Mouse (Mus musculus): ENCODE data around the gene Snd1.

Snd1 gene

DNA sequence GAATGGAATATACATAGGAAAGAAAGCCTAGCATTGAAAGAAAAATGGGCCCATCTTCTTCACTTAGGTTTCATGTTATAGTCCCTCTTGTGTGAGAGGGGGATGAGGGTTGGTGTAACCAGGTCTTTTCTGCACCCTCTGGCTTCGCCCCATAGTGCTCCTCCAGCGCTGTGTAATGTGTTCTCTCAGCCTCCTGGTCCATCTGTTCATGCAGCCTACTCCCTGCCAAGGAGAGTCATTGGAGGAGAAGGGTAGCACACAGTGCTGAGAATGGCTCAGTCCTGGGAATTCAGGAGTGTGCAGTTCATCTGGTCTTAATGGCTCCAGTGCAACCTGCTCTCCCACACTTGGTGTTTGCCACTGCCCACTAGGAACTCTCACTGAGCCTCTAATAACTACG, 326.0 kb downstream of the Snd1 start:
- no peak for DNase-seq (ENCODE audit: low read depth, low spot score)

DNA sequence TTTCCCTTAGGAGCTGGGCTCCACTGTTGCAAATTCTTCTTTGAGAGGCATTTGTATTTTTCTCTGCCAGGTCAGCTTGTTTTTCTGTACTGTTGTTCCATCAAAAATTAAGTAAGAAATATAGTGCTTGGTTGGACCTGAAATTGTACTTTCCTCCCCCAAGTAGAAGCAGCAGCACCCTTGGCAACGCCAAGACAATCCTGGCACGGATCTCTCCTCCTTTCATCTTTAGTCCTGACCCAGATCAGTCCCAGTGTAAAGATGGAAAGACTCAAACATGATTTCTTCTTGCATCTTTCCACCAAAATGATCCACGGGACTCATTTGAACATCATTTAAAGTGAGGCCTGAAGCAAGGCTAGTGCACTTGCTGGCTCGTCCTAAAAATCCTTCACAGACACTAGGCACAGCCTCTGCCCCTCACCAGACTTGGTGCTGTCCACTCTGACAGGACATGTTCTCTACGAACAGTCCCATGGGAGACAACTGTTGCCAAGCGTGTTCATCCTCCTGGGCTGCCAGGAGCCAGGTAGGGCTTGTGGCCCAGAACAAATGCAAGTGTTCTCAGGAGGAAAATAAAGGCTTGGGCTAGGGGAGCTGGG, 328.8 kb downstream of the Snd1 start:
- DNase-seq (ENCODE audit: low read depth, low spot score), result no peak

DNA sequence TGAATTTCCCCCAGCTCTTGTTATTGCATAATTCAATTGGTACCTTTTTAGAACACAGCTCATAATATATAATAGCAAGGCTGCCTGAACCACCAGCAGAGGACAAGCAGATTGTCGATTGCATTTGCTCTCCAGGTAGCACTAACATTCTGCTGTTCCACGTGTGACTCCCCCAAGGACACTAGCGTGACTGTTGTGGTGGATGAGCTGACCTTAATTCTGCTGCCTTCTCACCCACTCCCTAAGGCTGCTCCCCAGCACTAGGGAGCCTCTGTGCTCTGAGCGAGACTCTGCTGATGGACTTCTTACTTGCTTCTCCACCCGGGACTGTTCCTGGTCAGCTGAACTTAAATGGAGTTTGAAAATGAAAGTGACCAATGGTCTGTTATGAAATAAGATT, 329.8 kb downstream of the Snd1 start:
- no peak for DNase-seq (ENCODE audit: low read depth, low spot score)

DNA sequence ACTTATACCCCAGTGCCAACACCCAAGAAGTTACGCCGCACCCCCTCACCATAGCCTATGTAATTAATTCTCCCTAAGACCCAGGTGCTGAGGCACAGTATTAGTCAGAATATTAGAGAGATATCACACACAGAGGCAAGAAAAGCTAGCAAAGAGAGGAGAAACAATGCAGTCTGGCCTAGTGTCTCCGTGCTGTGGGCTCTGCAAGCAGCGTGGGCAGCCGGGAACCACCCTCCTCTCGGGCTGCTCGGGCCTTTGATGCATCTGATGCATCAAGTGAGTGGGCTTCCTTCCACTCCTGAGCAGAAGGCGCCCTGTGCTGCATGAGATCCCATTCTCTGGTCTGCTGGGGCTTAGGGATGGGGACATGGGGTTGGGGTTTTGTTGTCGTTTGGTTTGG, 338.1 kb downstream of the Snd1 start:
- no peak for DNase-seq (ENCODE audit: low read depth, low spot score)

DNA sequence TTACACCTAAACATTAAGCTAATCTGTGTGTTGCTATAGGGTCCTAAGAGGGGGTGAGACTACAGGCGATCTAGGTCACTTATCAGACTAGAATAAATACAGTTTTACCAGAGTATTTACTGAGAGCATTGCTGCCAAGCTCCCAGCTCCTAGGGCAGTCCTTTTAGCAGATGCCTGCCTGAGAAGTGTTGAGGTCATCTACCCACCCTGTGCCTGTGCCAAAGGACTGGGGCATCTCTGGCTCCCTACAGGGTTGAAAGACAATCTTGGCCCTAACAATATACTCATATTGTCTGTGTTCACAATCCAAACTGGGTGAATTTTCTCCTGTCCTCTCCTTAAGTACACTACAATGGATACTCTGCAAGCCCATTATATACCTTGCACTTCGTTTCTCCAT, 340.0 kb downstream of the Snd1 start:
- DNase-seq (ENCODE audit: low read depth, low spot score), result no peak

DNA sequence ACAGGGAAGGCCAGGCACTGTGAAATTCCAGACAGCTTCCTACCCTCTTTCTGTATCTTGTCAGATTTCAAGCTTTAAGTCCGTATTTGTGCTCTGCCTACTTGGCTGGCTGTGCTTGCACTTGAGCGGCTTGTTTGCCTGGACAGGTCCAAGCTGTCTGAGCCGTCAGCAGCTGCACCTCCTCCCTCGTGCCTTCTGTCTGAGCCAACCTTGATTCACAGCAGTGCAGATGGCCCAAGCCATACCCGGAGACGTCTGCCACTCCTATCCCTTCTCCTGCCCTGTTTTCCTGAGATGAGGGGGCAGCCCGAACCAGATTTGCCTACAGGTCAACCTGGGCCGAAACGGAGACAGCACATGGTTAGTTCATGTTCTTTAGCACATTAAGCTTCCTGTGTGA, 342.1 kb downstream of the Snd1 start:
- peak; percentile 35 for DNase-seq (ENCODE audit: low read depth, low spot score)

DNA sequence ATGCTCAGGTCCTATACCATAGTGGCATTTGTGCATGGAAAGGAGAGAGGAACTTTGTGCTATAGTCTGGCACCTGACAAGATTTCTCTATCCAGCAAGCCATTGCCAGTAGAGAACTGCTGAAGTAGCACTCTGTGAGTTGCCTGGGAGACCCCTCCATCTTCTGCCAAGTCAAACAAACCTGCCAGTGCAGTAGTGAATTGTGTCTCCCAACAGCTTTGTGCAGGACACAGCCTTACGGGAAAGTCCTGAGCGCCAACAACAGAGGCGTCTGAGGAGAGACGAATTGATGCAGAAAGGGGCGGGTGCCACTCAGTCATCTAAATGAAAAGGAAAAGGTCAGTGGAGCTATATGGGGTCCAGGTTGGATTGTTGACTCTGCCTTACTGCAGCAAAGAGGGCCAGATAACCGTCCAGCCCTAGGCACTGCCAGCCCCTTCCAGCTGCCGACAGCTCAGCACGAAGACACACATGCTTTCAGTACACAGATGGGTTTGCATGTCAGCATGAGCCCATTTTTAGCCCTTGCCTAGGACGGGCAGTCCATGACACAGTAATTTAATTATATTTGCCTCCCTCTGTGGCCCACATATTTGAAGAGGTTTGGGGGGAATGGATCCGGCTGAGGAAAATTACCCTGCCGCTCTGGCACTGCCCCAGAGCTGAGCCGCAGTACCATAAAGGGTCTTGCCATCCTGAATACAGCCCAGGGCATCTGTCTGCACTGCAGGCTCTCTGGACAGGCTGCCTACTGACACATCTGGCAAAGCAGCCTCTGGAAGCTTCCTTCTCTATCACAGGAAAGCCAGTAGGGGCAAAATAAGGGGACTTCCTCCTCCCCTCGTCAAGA, 344.8 kb downstream of the Snd1 start:
- no peak for DNase-seq (ENCODE audit: low read depth, low spot score)

DNA sequence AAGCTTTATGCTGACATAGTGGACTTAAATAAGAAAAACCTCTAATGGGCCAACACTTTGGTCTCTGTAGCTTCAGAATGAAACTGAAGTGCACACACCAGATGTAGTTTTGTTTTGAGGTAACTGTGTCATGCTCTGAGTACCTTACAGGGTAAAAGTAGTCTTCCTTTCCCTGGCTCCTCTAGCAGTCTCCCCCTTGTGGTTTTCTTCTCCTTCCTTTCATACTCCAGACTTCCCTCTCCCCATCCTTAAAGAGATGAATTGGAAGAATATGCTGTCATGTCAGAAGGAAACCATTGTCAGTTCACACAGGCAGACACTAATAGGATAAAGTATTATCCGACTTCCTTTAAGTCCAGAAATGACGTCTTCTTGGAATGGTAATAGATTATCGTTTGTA, 347.4 kb downstream of the Snd1 start:
- DNase-seq (ENCODE audit: low read depth, low spot score), result no peak

DNA sequence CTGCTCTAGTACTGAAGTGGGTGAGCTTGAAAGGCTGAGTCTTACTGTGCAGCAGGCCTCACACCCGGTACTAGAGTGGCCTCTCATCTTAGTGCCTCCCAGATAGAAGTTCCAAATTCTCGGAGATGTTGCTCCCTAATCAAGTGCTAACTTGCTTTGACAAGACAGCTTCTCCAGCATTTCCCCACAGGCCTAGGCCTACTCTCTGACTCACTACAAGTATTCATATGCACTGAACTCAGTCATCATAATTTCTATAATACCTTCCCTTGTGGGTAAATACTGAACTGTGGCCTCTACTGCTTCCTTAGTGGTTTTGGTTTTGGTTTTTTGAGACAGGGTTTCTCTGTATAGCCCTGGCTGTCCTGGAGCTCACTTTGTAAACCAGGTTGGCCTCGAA, 348.4 kb downstream of the Snd1 start:
- no peak for DNase-seq (ENCODE audit: low read depth, low spot score)

DNA sequence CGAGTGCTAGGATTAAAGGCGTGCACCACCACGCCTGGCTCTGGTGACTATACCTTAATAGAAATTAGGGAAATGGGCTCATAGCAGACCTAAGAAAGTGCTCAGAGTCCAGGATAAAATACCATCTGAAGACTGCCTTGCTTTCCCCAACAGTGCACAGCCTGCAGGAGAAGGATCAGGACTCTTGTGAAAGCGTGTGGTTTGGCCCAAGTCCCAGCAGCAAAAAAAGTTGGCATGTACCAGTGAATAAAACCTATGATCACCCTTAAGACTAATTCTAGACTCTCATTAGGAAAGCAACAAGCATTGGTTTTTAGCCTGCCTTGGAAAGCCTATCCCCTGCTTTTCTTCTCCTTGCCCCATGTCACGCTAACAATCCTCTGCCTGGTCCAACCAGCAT, 348.9 kb downstream of the Snd1 start:
- DNase-seq (ENCODE audit: low read depth, low spot score), result no peak

DNA sequence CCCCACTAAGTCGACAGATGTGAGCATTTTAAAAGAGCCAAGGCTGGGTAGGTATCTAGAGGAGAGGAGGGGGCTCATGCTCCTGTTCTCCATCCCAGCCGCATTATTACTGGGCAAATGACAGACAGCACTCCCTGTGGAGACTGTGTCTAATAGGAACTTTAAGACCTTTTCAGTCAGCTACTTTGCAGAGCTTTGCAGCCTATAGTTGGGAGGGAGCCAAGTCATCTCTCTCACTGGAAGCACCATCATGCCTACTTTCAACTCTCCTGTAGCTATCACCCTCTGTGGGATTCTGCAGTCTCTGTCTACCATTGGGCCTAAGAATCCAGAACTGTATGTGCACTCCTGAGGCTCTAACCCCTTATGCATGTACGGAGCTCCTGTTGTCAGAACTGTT, 351.0 kb downstream of the Snd1 start:
- DNase-seq (ENCODE audit: low read depth, low spot score), result no peak

DNA sequence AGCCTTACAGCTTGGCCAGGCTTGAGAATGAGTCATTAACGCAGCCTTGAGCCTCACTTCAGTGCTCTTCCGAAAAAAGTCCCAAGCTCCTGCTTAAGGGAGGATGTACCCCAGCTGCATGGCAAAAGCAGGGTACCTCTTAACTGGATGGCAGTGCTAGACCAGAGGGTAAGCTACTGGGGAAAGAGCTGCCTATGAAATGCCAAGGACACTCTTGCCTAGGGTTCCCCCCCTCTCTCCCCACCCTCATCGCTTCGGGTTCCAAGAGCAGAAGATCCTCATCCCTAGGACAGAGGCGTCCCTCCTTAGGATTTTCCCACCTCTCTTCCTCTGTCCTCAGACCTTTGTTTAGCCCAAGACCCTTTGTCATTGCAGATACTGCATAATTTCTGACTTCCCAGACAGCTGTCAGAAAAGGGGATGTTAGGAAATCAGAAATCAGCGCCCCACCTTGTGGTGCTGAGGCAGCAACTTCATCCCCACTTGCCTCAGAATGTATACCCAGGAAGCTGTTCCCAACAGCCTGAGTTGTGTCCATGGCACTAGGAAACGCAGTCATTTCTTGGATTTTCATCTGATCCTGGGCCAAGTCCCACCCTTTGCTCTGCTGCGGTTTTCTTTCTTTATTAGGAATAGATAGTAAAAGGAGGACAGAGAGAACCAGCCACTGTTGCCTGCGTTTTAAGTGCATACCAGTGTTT, 351.9 kb downstream of the Snd1 start:
- DNase-seq (ENCODE audit: low read depth, low spot score), result no peak

DNA sequence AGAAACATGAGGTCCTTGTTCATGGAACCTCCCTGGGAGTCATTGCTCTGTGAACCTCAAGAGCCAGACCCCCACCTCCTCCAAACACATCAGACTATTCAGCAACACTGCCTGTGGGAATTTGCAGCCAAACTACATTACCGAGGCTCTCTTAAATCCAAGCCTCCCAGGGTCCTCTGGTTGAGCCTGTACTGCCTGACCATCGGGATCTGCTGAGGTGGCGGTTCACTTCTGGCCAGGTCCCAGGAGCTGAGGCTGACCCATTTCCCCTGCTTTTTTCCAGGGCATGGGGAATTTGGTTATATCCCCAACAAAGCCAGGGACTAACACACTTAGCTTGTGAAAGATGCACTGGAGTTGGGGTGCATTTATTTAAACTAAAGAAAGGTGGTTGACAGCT, 352.6 kb downstream of the Snd1 start:
- no peak for DNase-seq (ENCODE audit: low read depth, low spot score)

DNA sequence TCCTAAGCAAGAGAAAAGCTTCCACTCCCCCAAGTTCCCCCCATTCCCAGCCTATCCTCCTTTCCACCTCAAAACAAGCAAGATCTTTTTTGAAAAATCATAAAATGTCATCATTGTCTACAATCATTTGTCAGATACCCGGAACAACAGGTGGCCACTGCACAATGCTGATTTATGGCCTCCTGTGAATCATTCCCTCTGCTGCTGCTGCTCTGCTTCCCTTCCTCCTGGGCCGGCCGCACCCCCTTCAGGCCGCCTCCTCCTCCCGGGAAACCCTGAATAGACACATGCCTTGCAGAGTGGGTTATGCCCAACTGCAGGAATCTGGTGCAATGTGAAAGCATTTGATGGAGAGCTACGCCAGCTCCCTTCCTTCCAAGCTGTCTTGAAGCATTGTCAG, 353.7 kb downstream of the Snd1 start:
- no peak for DNase-seq (ENCODE audit: low read depth, low spot score)

DNA sequence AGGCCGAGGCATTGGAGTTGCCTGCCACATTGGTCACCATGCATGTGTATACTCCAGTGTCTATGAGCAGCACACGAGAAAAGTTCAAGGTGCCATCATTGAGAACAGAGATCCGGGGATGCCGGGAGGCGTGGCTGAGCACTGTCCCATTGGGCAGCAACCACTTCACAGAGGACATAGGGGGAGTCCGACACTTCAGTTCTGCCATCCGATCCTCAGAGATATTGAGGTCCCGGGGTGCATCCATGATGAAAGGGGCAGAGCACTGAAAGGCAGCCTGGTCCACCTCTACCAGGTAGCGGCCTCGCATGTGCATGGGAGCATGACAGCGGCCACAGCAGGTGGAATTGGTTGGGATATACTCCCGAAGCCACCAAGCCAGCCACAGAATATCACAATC, 355.4 kb downstream of the Snd1 start:
- DNase-seq (ENCODE audit: low read depth, low spot score), result no peak

DNA sequence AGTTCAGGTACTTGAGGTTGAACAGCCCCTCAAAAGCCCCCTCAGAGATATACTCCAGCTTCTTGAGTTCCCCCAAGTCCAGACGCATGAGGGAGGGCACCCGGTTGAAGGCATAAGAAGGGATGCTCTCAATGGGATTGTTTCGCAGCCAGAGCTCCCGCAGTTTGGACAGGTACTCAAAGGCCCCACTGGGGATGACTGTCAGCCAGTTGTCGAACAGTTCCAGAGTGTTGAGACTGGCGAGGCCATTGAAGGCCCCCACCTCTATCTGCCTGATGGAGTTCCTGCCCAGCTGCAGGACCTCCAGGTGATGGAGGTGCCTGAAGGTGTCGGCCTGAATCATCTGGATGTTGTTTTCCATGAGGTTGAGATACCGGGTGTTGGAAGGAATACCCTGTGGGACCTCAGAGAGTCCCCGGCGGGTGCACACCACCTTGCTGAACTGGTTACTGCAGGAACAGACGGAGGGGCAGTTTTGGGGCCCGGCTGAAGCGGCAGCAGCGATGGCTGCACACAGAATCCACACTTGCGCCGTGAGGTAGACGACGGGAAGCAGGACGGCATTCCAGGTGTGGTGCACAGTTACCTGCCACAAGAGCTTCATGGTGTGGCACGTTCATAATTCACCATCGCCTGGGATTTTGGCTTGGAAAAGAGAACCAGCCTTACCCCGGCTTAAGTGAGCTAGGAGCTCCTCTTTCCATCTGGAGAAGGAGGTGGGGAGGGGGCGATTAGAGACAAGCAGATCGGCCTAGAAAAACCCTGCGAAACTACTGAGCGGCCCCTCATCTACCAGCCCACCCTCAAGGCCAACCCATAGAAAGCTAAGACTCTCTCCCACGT, 356.3 kb downstream of the Snd1 start, which contains the start of gene Lrrc4:
Gene Lrrc4, minus strand, starts transcription at position 737 of the 843 bp plus-strand sequence.
- DNase-seq (ENCODE audit: low read depth, low spot score), result no peak

DNA sequence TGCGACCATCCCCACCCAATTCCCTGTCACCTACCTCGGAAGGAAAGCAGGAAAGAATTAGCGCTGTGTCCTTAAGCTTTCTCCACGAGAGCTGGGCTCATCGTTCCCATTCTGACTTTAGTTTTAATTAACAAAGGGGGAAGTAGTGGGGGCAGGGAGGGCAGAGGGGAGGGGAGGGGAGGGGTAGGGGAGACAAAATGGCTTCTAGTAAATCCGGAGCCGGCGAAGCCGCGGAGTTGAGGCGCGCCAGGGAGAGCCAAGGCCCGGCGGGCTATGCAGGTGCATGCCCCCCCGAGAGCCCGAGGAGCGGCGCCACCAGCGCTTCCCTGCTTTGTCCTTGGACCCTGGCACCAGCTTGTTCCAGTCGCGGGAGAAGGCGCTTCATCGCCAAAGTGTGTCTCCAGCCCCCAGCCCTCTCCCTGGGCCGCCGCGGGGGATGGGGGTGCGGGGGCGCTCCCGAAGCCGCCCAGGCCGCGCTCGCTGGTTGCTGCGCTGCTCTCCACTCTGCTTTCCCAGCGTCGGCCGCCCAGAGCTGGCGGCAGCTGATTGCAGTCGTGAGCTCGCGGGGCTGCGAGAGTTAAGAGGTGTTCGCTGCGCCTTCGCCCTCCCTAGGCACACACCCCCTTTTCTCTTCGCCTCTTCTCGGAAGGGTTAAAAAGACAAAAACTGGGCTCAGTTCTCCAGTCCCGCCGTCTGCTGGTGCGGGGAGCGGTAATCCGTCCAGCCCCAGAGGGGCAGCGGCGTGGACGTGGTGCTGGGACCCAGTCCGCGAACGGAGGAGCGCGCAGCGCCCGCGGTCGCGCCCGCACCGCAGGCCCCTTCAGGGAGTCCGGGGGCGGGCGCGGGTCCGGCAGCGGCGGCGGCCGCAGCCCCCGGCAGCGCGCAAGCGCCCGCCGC, 357.2 kb downstream of the Snd1 start:
- peak; percentile 74 for DNase-seq (ENCODE audit: low read depth, low spot score)

DNA sequence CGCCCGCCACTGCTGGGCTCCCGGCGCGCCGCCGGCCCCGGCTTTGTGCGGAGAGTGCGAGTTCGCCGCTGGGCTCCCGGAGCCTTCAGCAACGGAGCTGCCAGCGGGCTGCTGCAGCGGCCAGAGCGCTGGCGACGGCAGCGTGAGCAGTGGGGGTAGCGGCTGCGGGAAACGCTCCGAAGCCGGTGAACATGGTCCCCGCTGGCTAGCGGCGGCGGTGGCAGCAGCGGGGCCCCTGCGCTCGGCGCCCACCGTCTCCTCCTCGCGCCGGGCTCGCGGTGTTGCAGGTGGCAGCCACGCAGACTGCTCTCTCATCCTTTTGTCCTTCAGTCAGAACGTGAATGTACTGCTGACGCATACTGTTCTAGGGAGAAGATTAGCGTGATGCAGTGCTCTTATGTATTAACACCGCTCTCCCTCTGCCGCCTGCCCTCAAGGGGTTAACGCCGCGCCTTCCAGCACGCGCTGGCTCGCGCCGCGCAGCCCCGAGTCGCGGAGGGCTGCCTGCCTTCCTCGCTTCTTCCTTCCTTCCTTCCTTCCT, 357.9 kb downstream of the Snd1 start:
- DNase-seq (ENCODE audit: low read depth, low spot score), result peak; percentile 69

DNA sequence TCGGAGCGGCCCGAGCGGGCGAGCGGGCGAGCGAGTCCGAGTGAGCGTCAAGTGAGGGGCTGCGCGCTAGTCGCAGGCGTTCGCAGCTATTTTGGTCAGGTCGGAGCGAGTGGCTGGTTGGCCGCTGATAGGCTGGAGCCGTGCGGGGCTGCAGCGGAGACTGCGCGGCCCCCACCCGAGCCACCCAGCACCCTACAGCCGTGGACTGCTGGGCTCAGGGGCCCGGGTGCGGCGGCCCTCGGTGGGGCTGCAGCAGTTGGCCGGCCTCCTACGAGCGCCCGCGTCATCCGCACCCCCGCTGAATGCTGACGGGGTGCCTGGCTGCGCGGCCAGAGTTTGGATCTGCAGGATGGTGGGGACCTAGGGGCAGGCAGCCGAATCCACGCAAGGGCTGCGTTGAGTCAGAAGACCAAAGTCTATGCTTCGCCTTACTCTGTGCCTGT, 358.5 kb downstream of the Snd1 start:
- DNase-seq (ENCODE audit: low read depth, low spot score), result peak; percentile 39

DNA sequence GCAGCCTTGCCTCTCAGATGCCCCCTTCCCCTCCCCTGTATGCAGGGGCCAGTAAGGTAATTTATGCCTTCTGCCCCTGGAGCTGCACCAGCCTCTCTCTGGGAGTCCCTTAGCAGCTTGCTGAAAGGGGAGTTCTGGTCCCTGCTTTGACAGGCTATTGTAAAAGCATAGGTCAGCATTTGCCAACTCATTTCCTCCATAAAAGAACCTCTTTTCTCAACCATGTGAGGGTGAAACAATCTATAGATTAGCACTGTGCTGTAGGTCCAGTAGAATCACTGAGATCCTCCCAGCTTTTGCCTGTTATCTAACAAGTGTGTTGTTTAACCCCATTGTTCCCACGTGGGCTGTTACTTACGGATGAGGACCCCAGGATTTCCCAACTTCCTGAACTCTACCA, 359.1 kb downstream of the Snd1 start:
- no peak for DNase-seq (ENCODE audit: low read depth, low spot score)

Measured in R1 (cell line).